Mouse (Mus musculus) limb, embryonic 15.5 days (tissue): ENCODE results near the gene Tshz2. TPM values are rescaled to one million over a fixed set of nuclear protein-coding genes. Genes with fewer than 3 reads are reported as not detected.

Experiments
- ATAC-seq: fragments of 200-750 bp; cut with Nextera tagmentation; 2 replicates; pipeline ENCODE4 v1.8.0; 2017; ENCODE audit warnings: low read depth, moderate TSS enrichment; ENCODE audit not compliant: insufficient number of reproducible peaks, low FRiP score, low TSS enrichment
- H3K27ac ChIP-seq: fragments of 300-500 bp; sonication (generic); 2 replicates; pipeline ENCODE4 v1.5.1; 2015; ENCODE audit warnings: moderate library complexity, mild to moderate bottlenecking, inconsistent platforms
- H3K27me3 ChIP-seq: fragments of 300-500 bp; sonication (generic); 2 replicates; pipeline ENCODE4 v1.6.1; 2015; ENCODE audit warnings: inconsistent platforms
- H3K36me3 ChIP-seq: fragments of 300-500 bp; sonication (generic); 2 replicates; pipeline ENCODE4 v1.6.1; 2015; ENCODE audit warnings: inconsistent platforms
- H3K4me1 ChIP-seq: fragments of 300-500 bp; sonication (generic); 2 replicates; pipeline ENCODE4 v1.6.1; 2015; ENCODE audit warnings: inconsistent platforms
- H3K4me2 ChIP-seq: fragments of 300-500 bp; sonication (generic); 2 replicates; pipeline ENCODE4 v1.6.1; 2015; ENCODE audit warnings: mild to moderate bottlenecking, inconsistent platforms
- H3K4me3 ChIP-seq: fragments of 300-500 bp; sonication (generic); 2 replicates; pipeline ENCODE4 v1.5.1; 2015; ENCODE audit warnings: mild to moderate bottlenecking, inconsistent platforms
- H3K9ac ChIP-seq: fragments of 300-500 bp; sonication (generic); 2 replicates; pipeline ENCODE4 v1.6.1; 2015; ENCODE audit warnings: inconsistent platforms
- H3K9me3 ChIP-seq: fragments of 300-500 bp; sonication (generic); 2 replicates; pipeline ENCODE4 v1.6.1; 2016; ENCODE audit warnings: inconsistent platforms
- WGBS: fragments of 180-500 bp; shearing (Covaris S2); methylation state at CpG from one replicate; pipeline ENCODE4 v1.1.7; 2015; 5-methylcytosine and 5-hydroxymethylcytosine counted together
- polyA plus RNA-seq: library from polyadenylated mRNA; unstranded; fragments of >200 nt; fragmentation: Nextera tagmentation; extraction: Ambion mirVana; gene quantifications from 2 replicates; pipeline ENCODE4 v1.2.1, GENCODE M21; 2015

Tshz2 gene
- polyA plus RNA-seq, 1 experiment from 2014 or later = 9.8 TPM

- Histone ChIP-seq H3K27ac (no peak overlapping the region), H3K4me1 (peaks cover 20% of the 10 kb centered on the region), H3K4me2 (no peak overlapping the region), H3K4me3 (no peak overlapping the region), H3K36me3 (no peaks in the 10 kb centered on the region), H3K9ac (no peak overlapping the region), H3K27me3 (no peaks in the 10 kb centered on the region), H3K9me3 (no peaks in the 10 kb centered on the region)
- 75% methylated on average over 18 of the region's 18 CpGs for WGBS
- ATAC-seq = no peak
Observed at GRCm38 (mm10) chr2:169721793-169722326, 89.0 kb downstream of the Tshz2 start.

- peaks cover 20% of the 10 kb centered on the region for H3K4me1 ChIP-seq
- ATAC-seq = no peak
- no peak overlapping the region for H3K9ac ChIP-seq
- no peaks in the 10 kb centered on the region for H3K36me3 ChIP-seq
- no peak overlapping the region for H3K4me2 ChIP-seq
- no peaks in the 10 kb centered on the region for H3K27me3 ChIP-seq
- H3K4me3 ChIP-seq = no peak overlapping the region
- no peak overlapping the region for H3K27ac ChIP-seq
- 72% methylated on average over 6 of the region's 6 CpGs for WGBS
- no peaks in the 10 kb centered on the region for H3K9me3 ChIP-seq
Observed at GRCm38 (mm10) chr2:169722341-169722740, 89.5 kb downstream of the Tshz2 start.

GRCm38 (mm10) chr2:169723645-169724462 lies 91.0 kb downstream of the Tshz2 start:
- ATAC-seq = no peak
- Histone ChIP-seq H3K9me3 (no peaks in the 10 kb centered on the region), H3K9ac (no peak overlapping the region), H3K27me3 (no peaks in the 10 kb centered on the region), H3K27ac (0 out of 2 replicates have a peak overlapping the region, but pooled peaks have one; percentile 22), H3K4me3 (0 out of 2 replicates have a peak overlapping the region, but pooled peaks have one; percentile 9), H3K4me2 (peak overlapping the region; percentile 35), H3K36me3 (no peaks in the 10 kb centered on the region), H3K4me1 (peaks cover 12% of the 10 kb centered on the region)
- WGBS = 22% methylated on average over 24 of the region's 24 CpGs

- no peak for ATAC-seq
- no peak overlapping the region for H3K27ac ChIP-seq
Observed at GRCm38 (mm10) chr2:169728651-169729280, 96.0 kb downstream of the Tshz2 start.

GRCm38 (mm10) chr2:169730551-169730996 lies 97.8 kb downstream of the Tshz2 start:
- WGBS = 78% methylated on average over 7 of the region's 7 CpGs
- Histone ChIP-seq H3K4me2 (no peak overlapping the region), H3K27me3 (no peaks in the 10 kb centered on the region), H3K4me1 (no peaks in the 10 kb centered on the region; the same call in 1 of the 2 replicates), H3K9me3 (no peaks in the 10 kb centered on the region), H3K27ac (no peak overlapping the region), H3K4me3 (no peak overlapping the region), H3K9ac (no peak overlapping the region), H3K36me3 (no peaks in the 10 kb centered on the region)
- ATAC-seq = no peak

More at GRCm38 (mm10) chr2:169728651-169729280, 96.0 kb downstream of the Tshz2 start:
- H3K4me1 ChIP-seq = peaks cover 7% of the 10 kb centered on the region
- no peaks in the 10 kb centered on the region for H3K27me3 ChIP-seq
- 53% methylated on average over 16 of the region's 16 CpGs for WGBS
- H3K4me3 ChIP-seq = no peak overlapping the region
- no peak overlapping the region for H3K9ac ChIP-seq
- no peak overlapping the region for H3K4me2 ChIP-seq
- H3K36me3 ChIP-seq = no peaks in the 10 kb centered on the region
- no peaks in the 10 kb centered on the region for H3K9me3 ChIP-seq

- H3K9ac ChIP-seq = no peak overlapping the region
- H3K4me2 ChIP-seq = no peak overlapping the region
- no peaks in the 10 kb centered on the region for H3K27me3 ChIP-seq
- no peaks in the 10 kb centered on the region for H3K36me3 ChIP-seq
- WGBS = 82% methylated on average over 7 of the region's 7 CpGs
- no peak overlapping the region for H3K27ac ChIP-seq
- ATAC-seq = no peak
- H3K4me1 ChIP-seq = no peaks in the 10 kb centered on the region; the same call in 1 of the 2 replicates
- no peaks in the 10 kb centered on the region for H3K9me3 ChIP-seq
- no peak overlapping the region for H3K4me3 ChIP-seq
Observed at GRCm38 (mm10) chr2:169734053-169734452, 101.2 kb downstream of the Tshz2 start.

- WGBS = 66% methylated on average over 26 of the region's 26 CpGs
- Histone ChIP-seq H3K9me3 (no peaks in the 10 kb centered on the region), H3K27ac (no peak overlapping the region), H3K9ac (no peak overlapping the region), H3K4me3 (no peak overlapping the region), H3K27me3 (no peaks in the 10 kb centered on the region), H3K4me2 (no peak overlapping the region), H3K4me1 (peaks cover 3% of the 10 kb centered on the region; the same call in 1 of the 2 replicates), H3K36me3 (no peaks in the 10 kb centered on the region)
- ATAC-seq = no peak
Observed at GRCm38 (mm10) chr2:169735475-169736406, 102.9 kb downstream of the Tshz2 start.

- no peaks in the 10 kb centered on the region for H3K27me3 ChIP-seq
- no peaks in the 10 kb centered on the region for H3K36me3 ChIP-seq
- H3K4me2 ChIP-seq = no peak overlapping the region
- H3K4me1 ChIP-seq = peaks cover 7% of the 10 kb centered on the region; the same call in 1 of the 2 replicates
- ATAC-seq = no peak
- H3K27ac ChIP-seq = no peak overlapping the region
- WGBS = 57% methylated on average over 10 of the region's 10 CpGs
- H3K9me3 ChIP-seq = no peaks in the 10 kb centered on the region
- H3K9ac ChIP-seq = no peak overlapping the region
- H3K4me3 ChIP-seq = no peak overlapping the region
Observed at GRCm38 (mm10) chr2:169740996-169741395, 108.2 kb downstream of the Tshz2 start.

- WGBS = 93% methylated on average over 2 of the region's 2 CpGs
- H3K36me3 ChIP-seq = no peaks in the 10 kb centered on the region
- no peaks in the 10 kb centered on the region for H3K27me3 ChIP-seq
- no peak overlapping the region for H3K27ac ChIP-seq
- H3K4me2 ChIP-seq = no peak overlapping the region
- H3K9me3 ChIP-seq = no peaks in the 10 kb centered on the region
- no peak overlapping the region for H3K4me3 ChIP-seq
- no peak for ATAC-seq
- H3K4me1 ChIP-seq = peaks cover 17% of the 10 kb centered on the region
- H3K9ac ChIP-seq = no peak overlapping the region
Observed at GRCm38 (mm10) chr2:169742791-169743190, 110.0 kb downstream of the Tshz2 start.

GRCm38 (mm10) chr2:169743294-169743693 lies 110.5 kb downstream of the Tshz2 start:
- H3K4me3 ChIP-seq = no peak overlapping the region
- H3K36me3 ChIP-seq = no peaks in the 10 kb centered on the region
- 79% methylated on average over 6 of the region's 6 CpGs for WGBS
- no peaks in the 10 kb centered on the region for H3K27me3 ChIP-seq
- peaks cover 17% of the 10 kb centered on the region for H3K4me1 ChIP-seq
- H3K9me3 ChIP-seq = no peaks in the 10 kb centered on the region
- H3K4me2 ChIP-seq = no peak overlapping the region
- ATAC-seq = no peak
- H3K27ac ChIP-seq = no peak overlapping the region
- H3K9ac ChIP-seq = no peak overlapping the region

GRCm38 (mm10) chr2:169743910-169744309 lies 111.1 kb downstream of the Tshz2 start:
- H3K27me3 ChIP-seq = no peaks in the 10 kb centered on the region
- no peak overlapping the region for H3K9ac ChIP-seq
- H3K4me1 ChIP-seq = peaks cover 17% of the 10 kb centered on the region
- no peak overlapping the region for H3K4me2 ChIP-seq
- no peaks in the 10 kb centered on the region for H3K9me3 ChIP-seq
- 59% methylated on average over 4 of the region's 4 CpGs for WGBS
- no peaks in the 10 kb centered on the region for H3K36me3 ChIP-seq
- no peak overlapping the region for H3K4me3 ChIP-seq
- H3K27ac ChIP-seq = no peak overlapping the region
- no peak for ATAC-seq
